Mouse (Mus musculus) bone marrow macrophage, adult 2 months (primary cell): ENCODE results near the gene Ctu2. TPM values are rescaled to one million over a fixed set of nuclear protein-coding genes. Genes with fewer than 3 reads are reported as not detected.

Experiments used
- H3K27ac ChIP-seq: 2 replicates; pipeline ENCODE4 v1.5.1; 2012; ENCODE audit warnings: low read depth, low read length; ENCODE audit not compliant: insufficient read depth
- H3K4me1 ChIP-seq: 2 replicates; pipeline ENCODE4 v1.6.1; 2012; ENCODE audit warnings: low read length; ENCODE audit not compliant: control insufficient read depth, insufficient read depth
- H3K4me3 ChIP-seq: 2 replicates; pipeline ENCODE4 v1.5.1; 2012; ENCODE audit warnings: mild to moderate bottlenecking, low read length, moderate library complexity; ENCODE audit not compliant: insufficient read depth
- CTCF ChIP-seq: IDR thresholded peaks from 2 replicates; pipeline ENCODE4 v1.5.1; 2012; ENCODE audit warnings: low read depth, mild to moderate bottlenecking, low read length, moderate library complexity
- POLR2A ChIP-seq: IDR thresholded peaks from 2 replicates; pipeline ENCODE4 v1.6.1; 2012; ENCODE audit warnings: mild to moderate bottlenecking, low read depth, low read length, borderline replicate concordance
- polyA plus RNA-seq: library from polyadenylated mRNA; stranded (reverse); fragments of >200 nt; gene quantifications from 2 replicates; pipeline ENCODE4 v1.2.4, GENCODE M21; 2012; ENCODE audit not compliant: missing spikeins, insufficient read depth, insufficient read length

Ctu2 gene
- polyA plus RNA-seq, 1 experiment, result 24.8 TPM

- peaks cover 21% of the 10 kb centered on the region for H3K4me1 ChIP-seq
- no peak overlapping the region for H3K4me3 ChIP-seq
- no peak overlapping the region for H3K27ac ChIP-seq
- TF ChIP-seq POLR2A (no peak), CTCF (no peak)
These were observed 13.4 kb upstream of the Ctu2 start for GRCm38 (mm10) chr8:122462510-122462909.

DNA sequence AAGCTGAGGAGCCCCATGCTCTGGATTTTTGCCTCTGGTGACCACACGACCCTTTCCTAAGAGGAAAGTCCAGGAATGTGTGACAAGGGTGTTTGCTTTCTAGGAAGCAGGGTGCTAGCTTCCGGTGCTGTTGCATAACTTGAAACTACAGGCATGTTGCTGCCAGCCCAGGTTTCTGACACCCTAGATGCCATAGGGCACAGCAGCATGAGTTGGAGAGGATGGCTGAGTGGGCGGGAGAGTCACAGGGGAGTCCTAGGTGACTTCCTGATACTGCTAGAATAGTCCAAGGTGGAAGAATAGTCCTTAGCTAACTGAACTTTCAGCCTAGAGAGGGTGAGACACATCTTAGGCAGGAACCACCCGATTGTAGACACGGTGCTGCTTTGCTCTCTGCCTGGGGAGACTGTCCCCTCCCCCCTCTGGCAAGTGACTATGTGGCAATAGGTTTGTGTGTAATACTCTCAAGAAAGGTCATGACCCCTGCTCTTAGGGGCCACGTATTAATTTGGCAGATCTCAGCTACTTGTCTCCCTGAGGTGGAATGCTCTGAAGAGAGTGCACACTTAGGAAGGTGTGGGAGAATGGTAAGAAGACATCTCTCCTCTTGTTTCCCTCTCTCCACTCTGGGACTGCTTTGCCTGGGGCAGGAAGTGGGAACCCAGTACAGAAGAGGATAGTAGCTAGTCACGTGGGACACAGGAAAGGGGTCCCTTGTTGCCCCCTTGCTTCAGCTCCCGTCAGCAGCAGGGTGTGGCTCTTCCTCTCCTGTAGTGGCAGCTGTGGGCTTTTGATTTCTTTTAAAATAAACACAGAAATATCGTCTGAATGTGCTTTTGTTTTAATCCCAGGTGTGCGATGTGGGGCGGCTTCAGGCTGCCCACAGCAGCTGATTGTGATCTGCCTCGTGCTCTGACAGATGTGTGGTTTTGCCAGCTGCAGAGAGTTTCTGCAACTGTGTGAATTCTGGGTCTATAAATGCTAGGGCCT is 12.0 kb upstream of the Ctu2 start:
- TF ChIP-seq CTCF (no peak), POLR2A (no peak)
- H3K27ac ChIP-seq, result no peak overlapping the region
- peaks cover 21% of the 10 kb centered on the region for H3K4me1 ChIP-seq
- no peak overlapping the region for H3K4me3 ChIP-seq

DNA sequence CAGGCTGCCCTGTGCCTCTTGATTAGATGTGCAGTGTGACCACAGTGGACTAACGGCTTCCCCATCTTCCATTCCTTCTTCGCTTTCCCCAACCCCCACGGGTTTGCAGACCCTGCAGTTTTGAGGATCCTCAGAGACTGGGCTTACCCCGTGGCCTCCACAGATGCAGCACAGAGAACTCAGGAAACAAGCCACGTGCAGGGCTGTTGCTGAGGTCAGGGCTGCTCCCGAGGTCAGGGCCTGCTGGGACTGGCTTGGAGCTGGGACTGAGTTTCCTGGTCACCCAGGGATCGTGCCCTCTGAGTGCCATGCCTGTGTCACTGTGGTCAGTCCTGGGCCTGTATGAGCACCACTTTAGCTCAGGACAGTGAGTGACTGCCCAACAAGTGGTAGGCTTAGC is 11.0 kb upstream of the Ctu2 start:
- peaks cover 18% of the 10 kb centered on the region for H3K4me1 ChIP-seq
- TF ChIP-seq POLR2A, result no peak
- no peak for TF ChIP-seq CTCF
- H3K4me3 ChIP-seq, result no peak overlapping the region
- H3K27ac ChIP-seq, result no peak overlapping the region

GRCm38 (mm10) chr8:122467816-122468215 is 8.1 kb upstream of the Ctu2 start:
- Histone ChIP-seq H3K27ac (no peak overlapping the region), H3K4me1 (peaks cover 21% of the 10 kb centered on the region), H3K4me3 (no peak overlapping the region)
- TF ChIP-seq CTCF (no peak), POLR2A (no peak)

GRCm38 (mm10) chr8:122469407-122469806 is 6.5 kb upstream of the Ctu2 start:
- TF ChIP-seq POLR2A (no peak), CTCF (no peak)
- Histone ChIP-seq H3K4me1 (peaks cover 19% of the 10 kb centered on the region), H3K27ac (no peak overlapping the region), H3K4me3 (no peak overlapping the region)

DNA sequence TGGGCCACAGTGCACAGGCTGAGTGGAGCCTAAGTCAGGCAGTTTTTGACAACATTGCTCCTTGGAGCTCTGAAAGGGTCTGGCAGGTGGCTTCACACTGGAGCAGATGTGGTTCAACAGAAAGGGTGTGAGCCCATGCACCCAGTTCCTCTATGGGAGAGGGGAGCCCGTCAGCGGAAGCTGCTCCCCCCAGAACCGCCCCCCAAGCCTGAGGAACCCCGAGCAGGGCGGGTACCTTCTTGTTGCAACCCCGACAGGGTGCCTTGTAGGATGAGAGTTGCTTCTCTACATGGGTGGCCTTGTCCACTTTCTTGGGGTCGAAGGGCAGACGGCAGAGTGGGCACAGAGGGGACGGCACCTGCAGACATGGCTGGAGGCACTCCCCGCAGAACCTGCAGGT is 6.0 kb upstream of the Ctu2 start:
- TF ChIP-seq CTCF (no peak), POLR2A (no peak)
- Histone ChIP-seq H3K4me1 (peaks cover 19% of the 10 kb centered on the region), H3K4me3 (no peak overlapping the region), H3K27ac (no peak overlapping the region)

DNA sequence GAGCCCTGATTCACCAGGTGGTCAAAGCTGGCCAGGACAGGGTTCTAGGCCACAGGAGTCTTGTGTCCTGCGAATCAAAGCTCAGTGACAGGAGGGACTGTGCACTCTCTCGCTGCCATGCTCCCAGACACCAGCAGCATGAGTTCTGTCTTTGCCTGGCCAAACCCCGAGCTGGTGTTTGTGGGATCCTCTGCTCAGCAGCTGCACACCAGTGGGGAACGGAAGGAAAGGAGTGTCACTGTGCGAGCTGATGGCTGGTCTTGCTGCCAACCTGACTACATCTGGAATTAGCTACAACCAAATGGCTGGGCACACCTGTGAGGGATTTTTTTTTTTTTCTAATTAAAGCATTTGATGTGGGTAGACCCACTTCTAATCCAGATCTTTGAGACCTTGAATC is 5.3 kb upstream of the Ctu2 start:
- H3K4me1 ChIP-seq, result peaks cover 16% of the 10 kb centered on the region
- no peak overlapping the region for H3K27ac ChIP-seq

GRCm38 (mm10) chr8:122473911-122474421 is 2.0 kb upstream of the Ctu2 start:
- Histone ChIP-seq H3K27ac (peak overlapping the region; percentile 83), H3K4me3 (peak overlapping the region; percentile 85), H3K4me1 (peaks cover 21% of the 10 kb centered on the region)
- TF ChIP-seq CTCF, result no peak
- no peak for TF ChIP-seq POLR2A

More for the DNA sequence above, 5.3 kb upstream of the Ctu2 start:
- no peak; the same call in 1 of the 2 replicates for TF ChIP-seq CTCF
- TF ChIP-seq POLR2A, result no peak; the same call in 1 of the 2 replicates
- no peak overlapping the region for H3K4me3 ChIP-seq

GRCm38 (mm10) chr8:122474951-122475560 is 887 bp upstream of the Ctu2 start:
- peaks cover 21% of the 10 kb centered on the region for H3K4me1 ChIP-seq

GRCm38 (mm10) chr8:122482448-122482847 is 6.5 kb downstream of the Ctu2 start:
- Histone ChIP-seq H3K4me3 (no peak overlapping the region), H3K27ac (no peak overlapping the region), H3K4me1 (no peaks in the 10 kb centered on the region)
- no peak for TF ChIP-seq CTCF
- TF ChIP-seq POLR2A, result no peak

More at GRCm38 (mm10) chr8:122474951-122475560, 887 bp upstream of the Ctu2 start:
- Histone ChIP-seq H3K4me3 (peak overlapping the region; percentile 85), H3K27ac (peak overlapping the region; percentile 83)
- TF ChIP-seq POLR2A, result no peak
- no peak for TF ChIP-seq CTCF
